Mouse (Mus musculus) lung, postnatal 0 days (tissue): ENCODE results near the gene Diras1.

Experiments
- CTCF ChIP-seq: IDR thresholded peaks from 2 replicates; pipeline ENCODE4 v1.5.1; 2016; ENCODE audit warnings: antibody characterized with exemption, mild to moderate bottlenecking
- EP300 ChIP-seq: IDR thresholded peaks from 2 replicates; pipeline ENCODE4 v1.6.1; 2016; ENCODE audit warnings: antibody characterized with exemption, mild to moderate bottlenecking, control low read depth

- TF ChIP-seq EP300 (no peak), CTCF (no peak)
These were observed 27.4 kb downstream of the Diras1 start for GRCm38 (mm10) chr10:80998021-80998420.
